Mouse (Mus musculus) cerebellum, adult 2 months (tissue): ENCODE results near the gene Mras. TPM values are rescaled to one million over a fixed set of nuclear protein-coding genes. Genes with fewer than 3 reads are reported as not detected.

Experiments
- DNase-seq, 2 experiments: peaks; one replicate each; pipeline ENCODE4 v3.0.0; 2021
- H3K27ac ChIP-seq: fragments of 200-500 bp; 2 replicates; pipeline ENCODE4 v1.5.1; 2012; ENCODE audit warnings: low read length, control low read depth, inconsistent platforms; ENCODE audit not compliant: insufficient read depth
- H3K27me3 ChIP-seq: fragments of 200-500 bp; 2 replicates; pipeline ENCODE4 v1.6.1; 2012; ENCODE audit warnings: inconsistent platforms, mild to moderate bottlenecking, low read length, moderate library complexity; ENCODE audit not compliant: control insufficient read depth, insufficient read depth
- H3K4me1 ChIP-seq: fragments of 200-500 bp; 2 replicates; pipeline ENCODE4 v1.6.1; 2011; ENCODE audit warnings: low read length; ENCODE audit not compliant: control insufficient read depth, insufficient read depth
- H3K4me3 ChIP-seq: fragments of 200-500 bp; replicated peaks from 2 replicates; pipeline ENCODE3; 2011; ENCODE audit warnings: mild to moderate bottlenecking, low read depth, low read length, control low read depth; ENCODE audit not compliant: insufficient read depth
- CTCF ChIP-seq: fragments of 200-500 bp; IDR thresholded peaks from 2 replicates; pipeline ENCODE4 v1.5.1; 2011; ENCODE audit warnings: low read depth, mild to moderate bottlenecking, control low read depth, low read length, moderate library complexity, borderline replicate concordance; ENCODE audit not compliant: insufficient read depth
- POLR2A ChIP-seq: fragments of 200-500 bp; IDR thresholded peaks from 2 replicates; pipeline ENCODE4 v1.6.1; 2011; ENCODE audit warnings: low read length, control low read depth, borderline replicate concordance; ENCODE audit not compliant: insufficient read depth
- WGBS: fragments of 180-500 bp; shearing (Covaris S2); methylation state at CpG from one replicate; pipeline ENCODE4 v1.1.7; 2018; 5-methylcytosine and 5-hydroxymethylcytosine counted together
- polyA plus RNA-seq: library from polyadenylated mRNA; depleted of rRNA; stranded (reverse); fragments of >200 nt; gene quantifications from 2 replicates; pipeline ENCODE4 v1.2.3, GENCODE M21; 2012

Gene Mras
- polyA plus RNA-seq, 1 experiment, result 81.5 TPM

GRCm38 (mm10) chr9:99431346-99431745 is 5.8 kb downstream of the Mras start:
- DNase-seq, result peak in 1 of 2 experiments; percentile 16
- Histone ChIP-seq H3K4me1 (peaks cover 23% of the 10 kb centered on the region), H3K27me3 (no peaks in the 10 kb centered on the region), H3K27ac (no peak overlapping the region), H3K4me3 (no peak overlapping the region)
- WGBS, result 43% methylated on average over 8 of the region's 8 CpGs
- TF ChIP-seq CTCF, result no peak
- no peak for TF ChIP-seq POLR2A

- peaks cover 23% of the 10 kb centered on the region for H3K4me1 ChIP-seq
- H3K4me3 ChIP-seq, result no peak overlapping the region
- no peak for DNase-seq
- H3K27me3 ChIP-seq, result no peaks in the 10 kb centered on the region
- TF ChIP-seq CTCF, result no peak
- TF ChIP-seq POLR2A, result no peak
- no peak overlapping the region for H3K27ac ChIP-seq
- 74% methylated on average over 6 of the region's 6 CpGs for WGBS
These were observed 6.4 kb downstream of the Mras start for GRCm38 (mm10) chr9:99430806-99431205.

GRCm38 (mm10) chr9:99429845-99430244 is 7.3 kb downstream of the Mras start:
- DNase-seq, result no peak
- Histone ChIP-seq H3K4me3 (no peak overlapping the region), H3K27me3 (no peaks in the 10 kb centered on the region), H3K4me1 (peaks cover 19% of the 10 kb centered on the region), H3K27ac (no peak overlapping the region)
- TF ChIP-seq POLR2A, result no peak
- TF ChIP-seq CTCF, result no peak
- WGBS, result 85% methylated on average over 3 of the region's 3 CpGs

GRCm38 (mm10) chr9:99428601-99429331 is 8.4 kb downstream of the Mras start:
- no peak for DNase-seq
- H3K27ac ChIP-seq, result no peak overlapping the region

GRCm38 (mm10) chr9:99425262-99425661 is 11.9 kb downstream of the Mras start:
- H3K27ac ChIP-seq, result no peak overlapping the region
- no peak overlapping the region for H3K4me3 ChIP-seq
- no peaks in the 10 kb centered on the region for H3K27me3 ChIP-seq
- DNase-seq, result no peak
- 66% methylated on average over 9 of the region's 9 CpGs for WGBS
- H3K4me1 ChIP-seq, result peaks cover 3% of the 10 kb centered on the region; the same call in 1 of the 2 replicates
- no peak for TF ChIP-seq POLR2A
- TF ChIP-seq CTCF, result no peak

More at GRCm38 (mm10) chr9:99428601-99429331, 8.4 kb downstream of the Mras start:
- Histone ChIP-seq H3K4me3 (no peak overlapping the region), H3K27me3 (no peaks in the 10 kb centered on the region), H3K4me1 (peaks cover 19% of the 10 kb centered on the region)
- TF ChIP-seq POLR2A (no peak), CTCF (no peak)
- WGBS, result 82% methylated on average over 11 of the region's 11 CpGs

- no peak for DNase-seq
- WGBS, result 84% methylated on average over 4 of the region's 4 CpGs
- TF ChIP-seq CTCF (no peak), POLR2A (no peak)
- Histone ChIP-seq H3K4me1 (peaks cover 3% of the 10 kb centered on the region; the same call in 1 of the 2 replicates), H3K4me3 (no peak overlapping the region), H3K27ac (no peak overlapping the region), H3K27me3 (no peaks in the 10 kb centered on the region)
These were observed 12.7 kb downstream of the Mras start for GRCm38 (mm10) chr9:99424574-99424863.

- no peak for DNase-seq
- no peak overlapping the region; the same call in 1 of the 2 replicates for H3K27ac ChIP-seq
- no peak overlapping the region for H3K4me3 ChIP-seq
- peaks cover 3% of the 10 kb centered on the region; the same call in 1 of the 2 replicates for H3K4me1 ChIP-seq
- no peaks in the 10 kb centered on the region for H3K27me3 ChIP-seq
- no peak for TF ChIP-seq CTCF
- TF ChIP-seq POLR2A, result no peak
- WGBS, result 86% methylated on average over 9 of the region's 9 CpGs
These were observed 13.2 kb downstream of the Mras start for GRCm38 (mm10) chr9:99423692-99424573.

GRCm38 (mm10) chr9:99421914-99422313 is 15.3 kb downstream of the Mras start:
- H3K4me3 ChIP-seq, result no peak overlapping the region
- DNase-seq, result no peak
- H3K27me3 ChIP-seq, result no peaks in the 10 kb centered on the region
- no peak overlapping the region for H3K27ac ChIP-seq
- peaks cover 11% of the 10 kb centered on the region; the same call in 1 of the 2 replicates for H3K4me1 ChIP-seq
- TF ChIP-seq POLR2A (no peak), CTCF (no peak)
- 87% methylated on average over 3 of the region's 3 CpGs for WGBS
